Mouse (Mus musculus): ENCODE data around the gene Pepd. TPM values are rescaled to one million over a fixed set of nuclear protein-coding genes. Genes with fewer than 3 reads are reported as not detected.

Pepd gene
- polyA plus RNA-seq, 1 experiment from 2014 or later = 48.8 TPM

GRCm38 (mm10) chr7:34930263-34930757 is 18.1 kb downstream of the Pepd start:
- no peak for ATAC-seq (ENCODE audit: insufficient number of reproducible peaks, insufficient read depth, low FRiP score, low read depth)

GRCm38 (mm10) chr7:34932631-34933030 is 20.5 kb downstream of the Pepd start:
- H3K9ac ChIP-seq (ENCODE audit: low read length) = no peak overlapping the region
- H3K27ac ChIP-seq (replicated peaks in 1 of 2; ENCODE audit: control insufficient read depth in 1 of 2, insufficient read depth in 1 of 2, low read depth in 2 of 2, low read length in 2 of 2) = no peak overlapping the region
- no peak overlapping the region for H3K4me3 ChIP-seq (ENCODE audit: control insufficient read depth in 1 of 2, insufficient read depth in 1 of 2, low read depth in 1 of 2, low read length in 2 of 2)
- peaks cover 13 to 16% of the 10 kb centered on the region in 2 experiments for H3K4me1 ChIP-seq (ENCODE audit: control insufficient read depth in 2 of 2, insufficient read depth in 2 of 2, low read length in 2 of 2)
- no peaks in the 10 kb centered on the region for H3K27me3 ChIP-seq (ENCODE audit: control insufficient read depth, insufficient read depth, low read length)
- no peak overlapping the region for H3K4me2 ChIP-seq (ENCODE audit: low read length)
- WGBS = 79% methylated on average over 8 of the region's 8 CpGs
- H3K9me3 ChIP-seq (ENCODE audit: control insufficient read depth, low read length) = peaks cover 6% of the 10 kb centered on the region; the same call in 1 of the 2 replicates
- H3K36me3 ChIP-seq (ENCODE audit: control insufficient read depth, insufficient read depth, low read length) = peaks cover 14% of the 10 kb centered on the region
- no peak for ATAC-seq (ENCODE audit: insufficient number of reproducible peaks, insufficient read depth, low FRiP score, low read depth)

More at GRCm38 (mm10) chr7:34930263-34930757, 18.1 kb downstream of the Pepd start:
- Histone ChIP-seq H3K4me1 (ENCODE audit: control insufficient read depth in 2 of 2, insufficient read depth in 2 of 2, low read length in 2 of 2) (peaks cover 13 to 18% of the 10 kb centered on the region in 2 experiments), H3K27ac (replicated peaks in 1 of 2; ENCODE audit: control insufficient read depth in 1 of 2, insufficient read depth in 1 of 2, low read depth in 2 of 2, low read length in 2 of 2) (no peak overlapping the region), H3K4me2 (ENCODE audit: low read length) (no peak overlapping the region), H3K9me3 (ENCODE audit: control insufficient read depth, low read length) (no peaks in the 10 kb centered on the region), H3K4me3 (ENCODE audit: control insufficient read depth in 1 of 2, insufficient read depth in 1 of 2, low read depth in 1 of 2, low read length in 2 of 2) (no peak overlapping the region), H3K9ac (ENCODE audit: low read length) (no peak overlapping the region), H3K36me3 (ENCODE audit: control insufficient read depth, insufficient read depth, low read length) (peaks cover 5% of the 10 kb centered on the region), H3K27me3 (ENCODE audit: control insufficient read depth, insufficient read depth, low read length) (no peaks in the 10 kb centered on the region)
- 34% methylated on average over 7 of the region's 7 CpGs for WGBS

DNA sequence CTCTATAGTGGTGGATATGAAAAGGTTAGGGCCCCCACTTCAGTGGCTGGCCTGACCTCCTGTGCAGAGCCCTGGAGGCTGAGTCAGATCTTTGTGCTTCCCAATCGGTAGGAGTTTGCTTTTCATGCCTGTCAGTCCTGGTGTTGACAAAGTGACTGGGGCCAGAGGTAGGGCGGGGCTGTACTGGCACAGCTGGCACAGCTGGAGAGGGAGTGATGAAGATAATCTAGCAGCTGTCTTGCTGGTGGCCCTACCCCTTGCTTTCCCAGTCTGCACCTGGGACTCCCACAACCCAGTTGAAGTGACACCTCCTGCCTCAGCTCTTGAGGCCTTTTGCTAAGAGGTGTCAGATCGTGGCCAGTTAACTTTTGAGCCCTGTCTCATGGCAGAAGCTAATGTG is 21.0 kb downstream of the Pepd start:
- Histone ChIP-seq H3K27me3 (ENCODE audit: control insufficient read depth, insufficient read depth, low read length) (no peaks in the 10 kb centered on the region), H3K4me3 (ENCODE audit: control insufficient read depth in 1 of 2, insufficient read depth in 1 of 2, low read depth in 1 of 2, low read length in 2 of 2) (no peak overlapping the region), H3K27ac (replicated peaks in 1 of 2; ENCODE audit: control insufficient read depth in 1 of 2, insufficient read depth in 1 of 2, low read depth in 2 of 2, low read length in 2 of 2) (no peak overlapping the region), H3K36me3 (ENCODE audit: control insufficient read depth, insufficient read depth, low read length) (peaks cover 14% of the 10 kb centered on the region), H3K9me3 (ENCODE audit: control insufficient read depth, low read length) (peaks cover 6% of the 10 kb centered on the region; the same call in 1 of the 2 replicates), H3K4me1 (ENCODE audit: control insufficient read depth in 2 of 2, insufficient read depth in 2 of 2, low read length in 2 of 2) (peaks cover 13 to 16% of the 10 kb centered on the region in 2 experiments), H3K9ac (ENCODE audit: low read length) (no peak overlapping the region), H3K4me2 (ENCODE audit: low read length) (no peak overlapping the region)
- ATAC-seq (ENCODE audit: insufficient number of reproducible peaks, insufficient read depth, low FRiP score, low read depth) = no peak
- 53% methylated on average over 3 of the region's 3 CpGs for WGBS

DNA sequence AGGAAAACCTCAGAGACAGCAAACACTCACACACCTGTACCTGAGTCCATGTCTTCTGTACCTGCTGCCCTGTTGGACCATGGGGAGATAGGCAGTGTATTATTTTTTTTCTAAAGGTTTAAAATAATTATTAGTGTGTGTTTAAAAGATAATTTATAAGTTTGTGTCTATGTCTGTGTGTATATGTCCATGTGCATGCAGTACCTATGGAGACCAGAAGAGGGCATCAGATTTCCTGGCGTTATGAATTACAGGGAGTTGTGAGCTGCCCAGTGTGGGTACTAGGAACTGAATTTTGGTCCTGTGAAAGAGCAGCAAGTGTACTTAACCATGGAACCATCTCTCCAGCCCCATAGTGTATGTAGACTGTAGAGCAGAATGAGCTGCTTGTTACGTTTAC is 24.2 kb downstream of the Pepd start:
- no peak for ATAC-seq (ENCODE audit: insufficient number of reproducible peaks, insufficient read depth, low FRiP score, low read depth)
- no peak overlapping the region for H3K27ac ChIP-seq (replicated peaks in 1 of 2; ENCODE audit: control insufficient read depth in 1 of 2, insufficient read depth in 1 of 2, low read depth in 2 of 2, low read length in 2 of 2)
- peaks cover 6% of the 10 kb centered on the region; the same call in 1 of the 2 replicates for H3K9me3 ChIP-seq (ENCODE audit: control insufficient read depth, low read length)
- H3K9ac ChIP-seq (ENCODE audit: low read length) = no peak overlapping the region
- peaks cover 14% of the 10 kb centered on the region for H3K36me3 ChIP-seq (ENCODE audit: control insufficient read depth, insufficient read depth, low read length)
- H3K27me3 ChIP-seq (ENCODE audit: control insufficient read depth, insufficient read depth, low read length) = no peaks in the 10 kb centered on the region
- no peaks in the 10 kb centered on the region; a peak in 1 of 4 replicates for H3K4me1 ChIP-seq (ENCODE audit: control insufficient read depth in 2 of 2, insufficient read depth in 2 of 2, low read length in 2 of 2)
- WGBS = 87% methylated on average over 2 of the region's 2 CpGs
- no peak overlapping the region for H3K4me3 ChIP-seq (ENCODE audit: control insufficient read depth in 1 of 2, insufficient read depth in 1 of 2, low read depth in 1 of 2, low read length in 2 of 2)
- H3K4me2 ChIP-seq (ENCODE audit: low read length) = no peak overlapping the region

DNA sequence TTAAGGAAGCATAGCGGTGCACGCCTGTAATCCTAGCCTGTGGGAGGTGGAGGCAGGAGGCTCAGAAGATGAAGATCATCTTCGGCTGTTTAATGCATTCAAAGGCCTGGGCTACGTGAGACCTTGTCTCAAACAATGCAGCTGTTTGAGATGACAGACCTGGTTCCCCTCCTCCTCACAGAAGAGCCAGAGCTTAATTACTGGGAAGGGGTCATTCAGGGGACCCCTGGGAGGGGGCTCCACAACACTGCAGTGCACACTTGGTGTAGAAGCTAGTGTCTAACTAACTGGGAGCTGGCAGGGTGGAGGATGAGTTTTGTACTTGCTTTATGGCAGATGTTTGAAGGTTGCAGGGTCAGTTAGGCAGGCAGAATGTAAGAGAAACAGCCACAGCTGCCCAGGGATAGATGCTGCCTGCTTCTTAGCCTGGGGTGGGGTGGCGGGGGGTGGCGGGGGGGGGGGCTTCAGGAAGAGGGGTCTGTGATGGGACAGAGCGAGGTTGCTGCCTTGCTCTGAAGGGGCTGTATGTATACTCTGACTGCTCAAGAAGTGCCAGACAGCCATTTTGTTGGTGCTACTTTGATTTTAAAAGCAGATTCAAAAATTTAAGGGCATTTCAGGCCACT is 26.6 kb downstream of the Pepd start:
- WGBS = 78% methylated on average over 7 of the region's 7 CpGs
- peaks cover 6% of the 10 kb centered on the region; the same call in 1 of the 2 replicates for H3K9me3 ChIP-seq (ENCODE audit: control insufficient read depth, low read length)
- no peak overlapping the region for H3K4me3 ChIP-seq (ENCODE audit: control insufficient read depth in 1 of 2, insufficient read depth in 1 of 2, low read depth in 1 of 2, low read length in 2 of 2)
- H3K4me2 ChIP-seq (ENCODE audit: low read length) = no peak overlapping the region
- H3K27ac ChIP-seq (replicated peaks in 1 of 2; ENCODE audit: control insufficient read depth in 1 of 2, insufficient read depth in 1 of 2, low read depth in 2 of 2, low read length in 2 of 2) = no peak overlapping the region
- no peak overlapping the region for H3K9ac ChIP-seq (ENCODE audit: low read length)
- H3K36me3 ChIP-seq (ENCODE audit: control insufficient read depth, insufficient read depth, low read length) = peaks cover 23% of the 10 kb centered on the region
- no peak for ATAC-seq (ENCODE audit: insufficient number of reproducible peaks, insufficient read depth, low FRiP score, low read depth)
- no peaks in the 10 kb centered on the region; a peak in 1 of 4 replicates for H3K4me1 ChIP-seq (ENCODE audit: control insufficient read depth in 2 of 2, insufficient read depth in 2 of 2, low read length in 2 of 2)
- H3K27me3 ChIP-seq (ENCODE audit: control insufficient read depth, insufficient read depth, low read length) = no peaks in the 10 kb centered on the region

- Histone ChIP-seq H3K36me3 (ENCODE audit: control insufficient read depth, insufficient read depth, low read length) (peaks cover 23% of the 10 kb centered on the region), H3K4me3 (ENCODE audit: control insufficient read depth in 1 of 2, insufficient read depth in 1 of 2, low read depth in 1 of 2, low read length in 2 of 2) (no peak overlapping the region), H3K4me1 (ENCODE audit: control insufficient read depth in 2 of 2, insufficient read depth in 2 of 2, low read length in 2 of 2) (no peaks in the 10 kb centered on the region; a peak in 1 of 4 replicates), H3K4me2 (ENCODE audit: low read length) (no peak overlapping the region), H3K9me3 (ENCODE audit: control insufficient read depth, low read length) (peaks cover 6% of the 10 kb centered on the region; the same call in 1 of the 2 replicates), H3K9ac (ENCODE audit: low read length) (no peak overlapping the region), H3K27ac (replicated peaks in 1 of 2; ENCODE audit: control insufficient read depth in 1 of 2, insufficient read depth in 1 of 2, low read depth in 2 of 2, low read length in 2 of 2) (no peak overlapping the region), H3K27me3 (ENCODE audit: control insufficient read depth, insufficient read depth, low read length) (no peaks in the 10 kb centered on the region)
- no peak for ATAC-seq (ENCODE audit: insufficient number of reproducible peaks, insufficient read depth, low FRiP score, low read depth)
- WGBS = 70% methylated on average over 14 of the region's 14 CpGs
Measured at GRCm38 (mm10) chr7:34939262-34939951, 27.2 kb downstream of the Pepd start.

GRCm38 (mm10) chr7:34939952-34940312 is 27.8 kb downstream of the Pepd start:
- Histone ChIP-seq H3K4me1 (ENCODE audit: control insufficient read depth in 2 of 2, insufficient read depth in 2 of 2, low read length in 2 of 2) (no peaks in the 10 kb centered on the region; a peak in 1 of 4 replicates), H3K27ac (replicated peaks in 1 of 2; ENCODE audit: control insufficient read depth in 1 of 2, insufficient read depth in 1 of 2, low read depth in 2 of 2, low read length in 2 of 2) (no peak overlapping the region), H3K9ac (ENCODE audit: low read length) (no peak overlapping the region), H3K4me2 (ENCODE audit: low read length) (no peak overlapping the region), H3K27me3 (ENCODE audit: control insufficient read depth, insufficient read depth, low read length) (no peaks in the 10 kb centered on the region), H3K9me3 (ENCODE audit: control insufficient read depth, low read length) (peaks cover 6% of the 10 kb centered on the region; the same call in 1 of the 2 replicates), H3K4me3 (ENCODE audit: control insufficient read depth in 1 of 2, insufficient read depth in 1 of 2, low read depth in 1 of 2, low read length in 2 of 2) (no peak overlapping the region), H3K36me3 (ENCODE audit: control insufficient read depth, insufficient read depth, low read length) (peaks cover 21% of the 10 kb centered on the region)
- ATAC-seq (ENCODE audit: insufficient number of reproducible peaks, insufficient read depth, low FRiP score, low read depth) = no peak
- 62% methylated on average over 7 of the region's 7 CpGs for WGBS
